Mouse (Mus musculus): ENCODE measurements around the gene Timm13. TPM values are rescaled to one million over a fixed set of nuclear protein-coding genes. Genes with fewer than 3 reads are reported as not detected.

Timm13 gene
- total RNA-seq, 1 experiment from 2014 or later = 22.3 TPM

- ATAC-seq (replicated peaks in 1 of 2; ENCODE audit: insufficient read depth in 1 of 2, low FRiP score in 2 of 2, low TSS enrichment in 1 of 2, low read depth in 1 of 2, poor library complexity in 2 of 2, severe bottlenecking in 2 of 2) = no peak
These were observed 5.1 kb downstream of the Timm13 start for GRCm38 (mm10) chr10:80895697-80896096.

GRCm38 (mm10) chr10:80895100-80895499 is 5.7 kb downstream of the Timm13 start:
- no peak for ATAC-seq (replicated peaks in 1 of 2; ENCODE audit: insufficient read depth in 1 of 2, low FRiP score in 2 of 2, low TSS enrichment in 1 of 2, low read depth in 1 of 2, poor library complexity in 2 of 2, severe bottlenecking in 2 of 2)

- no peak; a peak in 1 of 4 replicates for ATAC-seq (replicated peaks in 1 of 2; ENCODE audit: insufficient read depth in 1 of 2, low FRiP score in 2 of 2, low TSS enrichment in 1 of 2, low read depth in 1 of 2, poor library complexity in 2 of 2, severe bottlenecking in 2 of 2)
These were observed 13.6 kb downstream of the Timm13 start for GRCm38 (mm10) chr10:80887181-80887580.

GRCm38 (mm10) chr10:80881301-80881700 is 19.5 kb downstream of the Timm13 start:
- ATAC-seq (replicated peaks in 1 of 2; ENCODE audit: insufficient read depth in 1 of 2, low FRiP score in 2 of 2, low TSS enrichment in 1 of 2, low read depth in 1 of 2, poor library complexity in 2 of 2, severe bottlenecking in 2 of 2) = peak in 1 of 2 experiments; percentile 46; a peak in 1 of 4 replicates

GRCm38 (mm10) chr10:80880901-80881300 is 19.9 kb downstream of the Timm13 start:
- ATAC-seq (replicated peaks in 1 of 2; ENCODE audit: insufficient read depth in 1 of 2, low FRiP score in 2 of 2, low TSS enrichment in 1 of 2, low read depth in 1 of 2, poor library complexity in 2 of 2, severe bottlenecking in 2 of 2) = no peak

- peak; percentile 65 to 68; a peak in 3 of 4 replicates for ATAC-seq (replicated peaks in 1 of 2; ENCODE audit: insufficient read depth in 1 of 2, low FRiP score in 2 of 2, low TSS enrichment in 1 of 2, low read depth in 1 of 2, poor library complexity in 2 of 2, severe bottlenecking in 2 of 2)
These were observed 20.6 kb downstream of the Timm13 start for GRCm38 (mm10) chr10:80880131-80880641.

- ATAC-seq (replicated peaks in 1 of 2; ENCODE audit: insufficient read depth in 1 of 2, low FRiP score in 2 of 2, low TSS enrichment in 1 of 2, low read depth in 1 of 2, poor library complexity in 2 of 2, severe bottlenecking in 2 of 2) = no peak
These were observed 24.2 kb downstream of the Timm13 start for GRCm38 (mm10) chr10:80876594-80876993.

GRCm38 (mm10) chr10:80876028-80876427 is 24.7 kb downstream of the Timm13 start:
- peak in 1 of 2 experiments; percentile 43; a peak in 2 of 4 replicates for ATAC-seq (replicated peaks in 1 of 2; ENCODE audit: insufficient read depth in 1 of 2, low FRiP score in 2 of 2, low TSS enrichment in 1 of 2, low read depth in 1 of 2, poor library complexity in 2 of 2, severe bottlenecking in 2 of 2)

- ATAC-seq (replicated peaks in 1 of 2; ENCODE audit: insufficient read depth in 1 of 2, low FRiP score in 2 of 2, low TSS enrichment in 1 of 2, low read depth in 1 of 2, poor library complexity in 2 of 2, severe bottlenecking in 2 of 2) = no peak
These were observed 26.7 kb downstream of the Timm13 start for GRCm38 (mm10) chr10:80874035-80874434.

- ATAC-seq (replicated peaks in 1 of 2; ENCODE audit: insufficient read depth in 1 of 2, low FRiP score in 2 of 2, low TSS enrichment in 1 of 2, low read depth in 1 of 2, poor library complexity in 2 of 2, severe bottlenecking in 2 of 2) = no peak
These were observed 29.2 kb downstream of the Timm13 start, which contains the start of gene Tmprss9 for GRCm38 (mm10) chr10:80871581-80871980. Tmprss9 (plus strand) TSS chr10:80871848.

GRCm38 (mm10) chr10:80870993-80871392 is 29.8 kb downstream of the Timm13 start:
- ATAC-seq (replicated peaks in 1 of 2; ENCODE audit: insufficient read depth in 1 of 2, low FRiP score in 2 of 2, low TSS enrichment in 1 of 2, low read depth in 1 of 2, poor library complexity in 2 of 2, severe bottlenecking in 2 of 2) = no peak

GRCm38 (mm10) chr10:80864446-80864845 is 36.3 kb downstream of the Timm13 start:
- ATAC-seq (replicated peaks in 1 of 2; ENCODE audit: insufficient read depth in 1 of 2, low FRiP score in 2 of 2, low TSS enrichment in 1 of 2, low read depth in 1 of 2, poor library complexity in 2 of 2, severe bottlenecking in 2 of 2) = no peak

- no peak for ATAC-seq (replicated peaks in 1 of 2; ENCODE audit: insufficient read depth in 1 of 2, low FRiP score in 2 of 2, low TSS enrichment in 1 of 2, low read depth in 1 of 2, poor library complexity in 2 of 2, severe bottlenecking in 2 of 2)
These were observed 38.5 kb downstream of the Timm13 start for GRCm38 (mm10) chr10:80862305-80862704.

- no peak; a peak in 1 of 4 replicates for ATAC-seq (replicated peaks in 1 of 2; ENCODE audit: insufficient read depth in 1 of 2, low FRiP score in 2 of 2, low TSS enrichment in 1 of 2, low read depth in 1 of 2, poor library complexity in 2 of 2, severe bottlenecking in 2 of 2)
These were observed 42.3 kb downstream of the Timm13 start for GRCm38 (mm10) chr10:80858350-80858935.

GRCm38 (mm10) chr10:80857848-80858247 is 42.9 kb downstream of the Timm13 start:
- ATAC-seq (replicated peaks in 1 of 2; ENCODE audit: insufficient read depth in 1 of 2, low FRiP score in 2 of 2, low TSS enrichment in 1 of 2, low read depth in 1 of 2, poor library complexity in 2 of 2, severe bottlenecking in 2 of 2) = no peak

- ATAC-seq (replicated peaks in 1 of 2; ENCODE audit: insufficient read depth in 1 of 2, low FRiP score in 2 of 2, low TSS enrichment in 1 of 2, low read depth in 1 of 2, poor library complexity in 2 of 2, severe bottlenecking in 2 of 2) = no peak
These were observed 43.4 kb downstream of the Timm13 start for GRCm38 (mm10) chr10:80857386-80857785.

- ATAC-seq (replicated peaks in 1 of 2; ENCODE audit: insufficient read depth in 1 of 2, low FRiP score in 2 of 2, low TSS enrichment in 1 of 2, low read depth in 1 of 2, poor library complexity in 2 of 2, severe bottlenecking in 2 of 2) = no peak
These were observed 43.9 kb downstream of the Timm13 start for GRCm38 (mm10) chr10:80856908-80857307.

- 0 out of 4 replicates have a peak, but pooled peaks of 1 of the 2 experiments have one; percentile 29 for ATAC-seq (replicated peaks in 1 of 2; ENCODE audit: insufficient read depth in 1 of 2, low FRiP score in 2 of 2, low TSS enrichment in 1 of 2, low read depth in 1 of 2, poor library complexity in 2 of 2, severe bottlenecking in 2 of 2)
These were observed 44.5 kb downstream of the Timm13 start for GRCm38 (mm10) chr10:80856267-80856666.

GRCm38 (mm10) chr10:80855749-80856073 is 45.1 kb downstream of the Timm13 start:
- peak in 1 of 2 experiments; percentile 5; a peak in 1 of 4 replicates for ATAC-seq (replicated peaks in 1 of 2; ENCODE audit: insufficient read depth in 1 of 2, low FRiP score in 2 of 2, low TSS enrichment in 1 of 2, low read depth in 1 of 2, poor library complexity in 2 of 2, severe bottlenecking in 2 of 2)
